Mouse (Mus musculus): ENCODE data around the gene Parvg.

Gene Parvg

GRCm38 (mm10) chr15:84351915-84352844 lies 28.4 kb downstream of the Parvg start:
- DNase-seq (ENCODE audit: low spot score): no peak

- no peak for DNase-seq (ENCODE audit: low spot score)
These were observed 31.3 kb downstream of the Parvg start for GRCm38 (mm10) chr15:84355081-84355480.

DNA sequence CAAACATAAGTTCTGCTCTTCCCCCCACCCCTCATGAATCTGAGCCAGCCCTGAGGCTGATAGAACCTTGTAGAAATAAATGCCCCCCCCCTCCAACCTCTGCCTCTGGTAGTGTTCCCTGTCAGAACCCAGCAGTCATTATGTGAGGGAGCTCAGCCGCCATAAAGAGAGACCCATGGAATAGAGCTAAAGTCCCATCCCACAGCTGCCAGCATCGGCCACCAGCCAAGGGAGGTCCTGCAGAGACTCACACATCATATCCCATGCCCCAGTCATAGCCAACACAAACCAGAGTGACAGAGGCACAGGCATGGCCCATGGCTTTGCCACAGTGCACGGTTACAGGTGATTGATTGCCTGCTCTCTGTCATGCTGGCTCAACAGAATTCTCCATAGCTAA lies 40.9 kb downstream of the Parvg start:
- DNase-seq (ENCODE audit: low spot score): no peak

DNA sequence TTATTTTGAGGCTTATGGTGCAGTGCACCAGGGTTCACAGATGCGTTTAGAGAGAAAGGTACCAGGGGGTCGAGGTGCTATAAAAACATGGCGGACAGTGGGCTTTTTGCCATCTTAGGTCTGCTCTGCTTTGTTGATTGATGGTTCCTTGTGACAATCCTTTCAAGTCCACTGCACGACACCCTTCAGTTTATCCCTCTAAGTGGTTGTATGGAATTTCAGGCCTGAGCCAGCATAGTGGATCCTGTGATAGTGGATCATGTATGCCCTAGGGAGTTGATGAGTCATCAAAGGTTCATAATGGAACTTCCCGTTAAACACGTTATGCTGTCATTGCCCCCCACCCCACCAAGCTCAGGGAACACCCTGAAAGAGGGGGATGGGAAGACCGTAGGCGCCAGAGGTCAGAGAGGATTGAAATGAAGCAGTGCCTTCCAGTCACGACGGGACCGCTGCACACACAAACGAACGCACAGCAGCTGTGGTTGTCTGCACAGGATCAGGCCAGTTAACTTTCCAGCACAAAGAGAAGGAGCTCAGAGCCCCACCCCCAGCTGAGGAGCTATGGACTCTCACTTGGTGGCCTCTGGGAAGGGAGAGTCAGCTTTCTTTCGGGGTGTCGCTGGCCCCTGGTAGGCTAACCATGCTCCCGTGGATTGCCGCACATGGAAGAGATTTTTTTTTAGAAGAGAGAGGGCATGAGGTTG lies 42.0 kb downstream of the Parvg start:
- DNase-seq (ENCODE audit: low spot score): no peak

GRCm38 (mm10) chr15:84366574-84366989 lies 42.8 kb downstream of the Parvg start:
- DNase-seq (ENCODE audit: low spot score): no peak

DNA sequence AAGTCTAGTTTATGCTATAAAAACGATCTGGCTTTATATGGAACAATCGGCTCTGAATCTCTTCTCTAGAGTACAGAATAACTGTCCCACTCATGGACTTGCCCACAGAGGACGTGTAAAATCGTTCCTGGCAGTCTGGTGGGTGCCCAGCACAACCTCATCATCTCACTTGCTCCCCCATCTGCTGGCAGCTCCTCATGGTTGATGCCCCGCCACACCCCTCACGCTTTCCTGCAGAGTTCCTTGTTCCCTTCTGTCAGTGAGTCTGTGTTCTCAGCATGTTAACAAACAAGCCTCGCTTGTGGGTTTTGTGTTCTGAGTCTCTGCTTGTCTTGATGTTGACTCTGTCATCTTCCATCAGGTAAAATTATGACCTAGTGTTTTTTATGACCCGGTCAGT lies 43.6 kb downstream of the Parvg start:
- no peak for DNase-seq (ENCODE audit: low spot score)

DNA sequence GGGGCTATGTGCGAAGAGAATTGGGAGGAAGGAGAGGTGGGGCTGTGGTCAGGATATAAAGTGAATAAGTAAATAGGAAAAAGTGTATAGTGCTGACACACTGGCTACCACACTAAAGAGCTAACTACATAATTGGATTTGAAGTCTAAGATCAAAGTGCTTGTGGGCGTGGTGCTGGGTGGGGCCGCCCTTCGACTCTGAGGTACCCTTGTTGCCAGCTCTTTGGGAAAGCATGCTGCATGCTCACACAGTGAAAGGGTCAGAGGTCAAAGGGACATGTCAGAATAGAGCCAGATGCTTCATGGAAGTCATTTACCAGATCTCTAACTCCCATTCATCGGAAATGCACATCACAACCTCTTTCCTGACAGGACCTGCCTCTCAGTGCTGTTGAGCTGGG lies 49.0 kb downstream of the Parvg start:
- DNase-seq (ENCODE audit: low spot score): no peak

DNA sequence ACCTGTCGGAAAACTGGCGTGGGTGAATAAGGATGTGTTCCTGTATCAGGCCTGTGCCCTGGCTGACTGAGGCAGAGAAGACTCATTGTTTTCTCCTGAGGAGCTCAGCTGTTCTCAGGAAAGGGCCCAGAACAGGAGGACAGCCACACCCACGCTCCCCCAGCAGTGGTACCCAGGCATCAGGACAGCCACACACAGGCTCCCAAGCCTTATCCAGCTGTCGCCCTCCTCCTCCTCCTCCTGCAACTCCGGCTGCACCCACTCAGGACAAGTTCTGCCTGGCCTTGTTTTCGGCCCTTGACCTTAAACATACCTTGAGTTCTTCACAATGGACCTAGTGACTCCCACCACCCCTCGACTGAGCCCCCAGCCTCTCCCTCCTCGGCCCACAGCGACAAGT lies 54.9 kb downstream of the Parvg start:
- no peak for DNase-seq (ENCODE audit: low spot score)

- no peak for DNase-seq (ENCODE audit: low spot score)
These were observed 56.4 kb downstream of the Parvg start for GRCm38 (mm10) chr15:84380181-84380580.

DNA sequence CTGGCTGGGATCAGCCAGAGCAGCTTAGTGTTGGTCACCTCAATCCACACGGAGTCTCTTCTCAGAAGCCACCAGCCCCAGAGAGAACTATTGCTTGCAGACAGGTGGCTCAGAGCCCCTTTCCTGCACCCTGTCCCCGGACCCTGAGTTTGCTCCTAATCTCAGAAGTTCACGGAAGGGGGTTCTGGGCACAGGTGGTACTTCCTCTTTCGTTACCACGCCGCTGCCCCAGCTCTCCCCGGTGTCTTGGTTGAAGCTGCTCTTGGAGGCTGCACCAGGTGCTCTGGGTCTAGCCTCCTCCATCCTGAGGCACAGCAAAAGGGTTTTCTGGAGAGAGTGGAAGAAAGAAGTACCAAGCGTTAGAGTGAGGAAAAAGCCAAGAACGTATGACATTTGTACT lies 60.2 kb downstream of the Parvg start:
- no peak for DNase-seq (ENCODE audit: low spot score)

DNA sequence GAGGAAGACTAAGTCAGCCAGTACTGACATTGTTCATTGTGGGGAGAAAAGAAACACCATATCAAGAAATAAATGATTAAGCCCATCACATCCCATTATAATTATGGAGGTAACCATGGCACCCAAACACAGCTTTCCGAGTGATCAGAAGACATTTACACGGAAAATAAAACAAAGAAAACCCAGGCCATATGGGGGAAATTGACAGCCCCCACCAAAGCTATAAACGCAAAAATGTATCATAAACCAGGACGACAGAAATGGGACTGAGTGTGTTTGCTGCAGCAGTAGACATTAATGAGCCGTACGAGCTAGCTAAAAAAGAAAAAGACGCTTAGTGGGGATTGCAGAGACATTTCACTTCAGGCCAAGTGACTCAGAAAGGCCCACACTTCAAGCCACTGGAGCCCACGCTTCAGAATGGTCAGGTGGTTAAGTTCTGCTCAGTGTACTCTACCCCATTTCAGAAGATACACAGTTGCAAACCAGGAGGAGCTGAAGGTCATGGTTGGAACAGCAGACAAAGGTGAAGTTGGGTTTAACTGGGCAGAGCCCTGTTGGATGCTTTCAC lies 62.3 kb downstream of the Parvg start:
- DNase-seq (ENCODE audit: low spot score): no peak

- no peak for DNase-seq (ENCODE audit: low spot score)
These were observed 64.9 kb downstream of the Parvg start for GRCm38 (mm10) chr15:84388698-84389131.

GRCm38 (mm10) chr15:84392131-84392530 lies 68.3 kb downstream of the Parvg start:
- DNase-seq (ENCODE audit: low spot score): no peak

All from spleen, adult 12 weeks (tissue).